Mouse (Mus musculus) lung, adult 2 months (tissue): Measurements from ENCODE around the gene Camkk2.

Experiments used
- CTCF ChIP-seq: fragments of 200-500 bp; IDR thresholded peaks from 2 replicates; pipeline ENCODE4 v1.5.1; 2011; ENCODE audit warnings: mild to moderate bottlenecking, low read length, control low read depth; ENCODE audit not compliant: insufficient read depth
- POLR2A ChIP-seq: fragments of 200-500 bp; IDR thresholded peaks from 2 replicates; pipeline ENCODE4 v1.6.1; 2011; ENCODE audit warnings: low read depth, mild to moderate bottlenecking, control low read depth, low read length, borderline replicate concordance; ENCODE audit errors: extremely low read depth

DNA sequence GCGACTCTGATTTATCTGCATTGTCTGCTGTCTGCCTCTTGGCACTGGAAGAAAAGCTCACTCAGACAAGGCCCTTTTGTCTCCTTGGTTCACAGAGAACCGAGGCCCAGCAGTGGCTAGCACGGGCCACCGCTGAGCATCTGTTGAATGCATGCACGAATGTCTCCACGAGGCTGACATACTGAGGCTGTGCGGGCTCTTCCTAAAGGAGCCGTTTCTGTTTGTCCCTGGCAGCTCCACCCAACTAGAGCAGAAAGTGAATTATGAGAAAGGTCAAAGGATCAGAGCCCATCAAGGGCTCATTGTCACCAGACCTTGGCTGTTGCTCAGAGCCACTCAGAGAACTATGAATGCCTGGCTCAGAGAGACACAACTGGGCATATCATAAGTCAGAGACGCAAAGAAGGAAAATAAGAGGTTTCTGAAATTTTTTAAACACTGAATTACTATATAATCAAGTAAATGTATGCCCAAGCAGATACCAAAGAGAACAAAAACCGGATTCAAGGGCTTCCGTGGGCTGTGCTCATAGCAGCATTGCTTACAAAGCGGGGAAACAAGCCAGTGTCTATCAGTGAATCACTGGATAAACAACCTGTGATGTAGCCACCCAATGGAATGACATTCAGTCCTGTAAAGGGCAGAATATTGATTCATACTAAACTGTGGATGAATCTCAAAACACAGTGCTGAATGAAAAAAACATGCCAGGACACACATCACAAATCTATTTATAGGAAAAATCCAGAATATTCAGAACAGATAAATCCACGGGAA lies 85.6 kb downstream of the Camkk2 start:
- TF ChIP-seq POLR2A, result no peak
- no peak for TF ChIP-seq CTCF
